Mouse (Mus musculus) neutrophil, adult 5-6 weeks (primary cell): ENCODE results near the gene Prelid1. TPM values are rescaled to one million over a fixed set of nuclear protein-coding genes. Genes with fewer than 3 reads are reported as not detected.

Experiments used
- ATAC-seq: fragments of 151-379, 151-347 bp; 2 replicates; pipeline ENCODE4 v1.8.0; 2017; ENCODE audit warnings: mild to moderate bottlenecking, moderate TSS enrichment; ENCODE audit not compliant: insufficient number of reproducible peaks, poor library complexity, low FRiP score, severe bottlenecking; ENCODE audit errors: extremely low read depth
- total RNA-seq: library from RNA; stranded (forward); fragments of 200-1000 nt; gene quantifications from 2 replicates; pipeline ENCODE4 v1.2.3, GENCODE M21; 2017

Gene Prelid1
- total RNA-seq, result 95.5 and 96.0 TPM in 2 replicates

GRCm38 (mm10) chr13:55319931-55320533, at the start of gene Prelid1:
Prelid1 (plus strand) TSS chr13:55320500.
- ATAC-seq, result no peak

- ATAC-seq, result no peak
These were observed 43.1 kb upstream of the Prelid1 start for GRCm38 (mm10) chr13:55277203-55277602.

DNA sequence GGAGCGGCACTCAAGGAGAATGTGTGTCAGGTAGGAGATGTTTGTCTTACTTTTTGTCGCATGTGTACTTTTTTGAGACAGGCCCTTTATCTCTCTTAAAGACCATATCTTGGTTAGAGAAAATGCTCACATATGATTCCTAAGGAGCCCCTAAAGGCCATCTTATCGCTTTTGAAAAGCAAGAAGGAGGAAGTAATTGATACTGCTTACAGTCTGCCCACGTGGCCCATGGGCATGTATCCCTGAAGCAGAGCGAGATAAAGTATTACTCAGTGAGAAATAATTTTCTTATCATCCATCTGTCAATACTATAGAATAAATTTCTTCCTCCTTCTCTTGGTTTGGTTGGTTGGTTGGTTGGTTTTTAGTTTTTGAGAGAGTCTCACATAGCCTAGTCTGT, 42.7 kb upstream of the Prelid1 start:
- ATAC-seq, result no peak

GRCm38 (mm10) chr13:55288854-55289253, 31.4 kb upstream of the Prelid1 start:
- ATAC-seq, result no peak

DNA sequence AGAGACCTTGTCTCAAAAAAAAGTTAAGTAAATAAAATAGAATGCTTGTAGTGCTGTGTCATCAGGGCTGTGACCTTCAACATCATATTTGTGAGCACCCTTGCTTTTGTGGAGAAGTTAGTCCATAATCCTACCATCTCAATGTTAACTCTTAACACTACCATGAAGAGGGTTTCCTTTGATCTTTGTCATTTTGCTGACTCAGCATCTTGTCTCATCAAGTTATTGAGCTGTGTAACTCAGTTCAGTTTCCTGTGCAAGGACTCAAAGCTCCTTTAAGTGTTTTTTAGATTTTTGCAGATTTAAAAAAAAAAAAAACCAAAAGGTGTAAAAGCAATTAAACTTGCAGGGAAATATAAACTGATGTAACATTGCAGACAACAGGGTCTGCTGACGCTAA, 23.5 kb upstream of the Prelid1 start:
- no peak for ATAC-seq

- no peak for ATAC-seq
These were observed 19.4 kb upstream of the Prelid1 start for GRCm38 (mm10) chr13:55300913-55301312.

GRCm38 (mm10) chr13:55312028-55312630, 8.2 kb upstream of the Prelid1 start:
- ATAC-seq, result no peak

DNA sequence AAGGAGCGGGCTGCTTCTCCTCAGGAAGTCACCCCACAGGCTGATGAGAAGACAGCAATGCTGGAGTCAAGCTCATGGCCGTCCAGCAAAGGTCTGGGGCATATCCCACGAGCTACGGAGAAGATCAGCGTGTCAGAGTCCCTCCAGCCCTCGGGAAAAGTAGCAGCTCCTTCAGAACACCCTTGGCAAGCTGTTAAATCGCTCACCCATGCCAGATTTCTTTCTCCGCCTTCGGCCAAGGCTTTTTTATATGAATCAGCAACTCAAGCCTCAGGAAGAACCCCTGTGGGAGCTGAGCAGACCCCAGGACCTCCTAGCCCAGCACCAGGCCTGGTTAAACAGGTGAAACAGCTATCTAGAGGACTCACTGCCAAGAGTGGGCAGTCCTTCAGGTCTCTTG, 7.2 kb upstream of the Prelid1 start:
- ATAC-seq, result no peak

GRCm38 (mm10) chr13:55314891-55315412, 5.3 kb upstream of the Prelid1 start:
- ATAC-seq, result no peak

GRCm38 (mm10) chr13:55318351-55318750, 1.9 kb upstream of the Prelid1 start:
- no peak for ATAC-seq

DNA sequence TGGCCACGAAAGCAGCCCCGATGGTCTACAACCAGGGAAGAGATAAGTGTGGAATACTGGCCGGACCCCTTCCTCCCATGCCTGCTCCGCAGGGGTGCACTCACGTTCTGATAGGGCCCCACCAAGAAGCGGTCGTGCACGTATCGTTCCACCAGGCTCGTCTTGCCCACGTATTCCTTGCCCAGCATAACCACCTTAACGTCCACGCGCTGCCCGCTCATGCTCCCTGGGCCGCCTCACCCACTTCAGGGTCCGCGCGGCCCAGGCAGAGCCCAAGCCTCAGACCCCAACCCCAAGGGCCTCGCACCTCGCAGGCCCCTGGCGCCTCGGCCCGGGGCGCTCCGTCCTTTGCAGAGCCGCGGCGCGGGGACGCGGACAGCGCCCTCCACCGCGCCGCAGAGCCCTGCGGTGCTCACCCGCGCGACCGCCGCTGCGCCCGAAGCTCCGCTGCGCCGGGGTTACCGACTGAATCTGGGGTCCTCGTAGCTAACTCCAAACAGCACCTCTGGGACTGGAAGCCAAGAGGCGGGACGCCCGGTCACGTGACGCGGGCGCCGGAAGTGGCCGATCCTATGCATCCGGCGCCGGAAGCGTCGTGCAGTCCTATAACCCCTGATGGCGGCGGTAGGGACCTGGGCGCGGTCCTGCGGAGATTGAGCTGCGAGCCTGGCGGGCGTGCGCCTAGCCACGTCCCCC, 1.3 kb downstream of the Prelid1 start, which contains the start of gene Rab24:
Gene Rab24, minus strand, starts transcription at position 513 of the 696 bp plus-strand sequence.
- ATAC-seq, result peak; percentile 67

- no peak for ATAC-seq
These were observed 2.0 kb downstream of the Prelid1 start for GRCm38 (mm10) chr13:55322130-55322825.

GRCm38 (mm10) chr13:55325596-55325995, 5.3 kb downstream of the Prelid1 start:
- no peak for ATAC-seq

DNA sequence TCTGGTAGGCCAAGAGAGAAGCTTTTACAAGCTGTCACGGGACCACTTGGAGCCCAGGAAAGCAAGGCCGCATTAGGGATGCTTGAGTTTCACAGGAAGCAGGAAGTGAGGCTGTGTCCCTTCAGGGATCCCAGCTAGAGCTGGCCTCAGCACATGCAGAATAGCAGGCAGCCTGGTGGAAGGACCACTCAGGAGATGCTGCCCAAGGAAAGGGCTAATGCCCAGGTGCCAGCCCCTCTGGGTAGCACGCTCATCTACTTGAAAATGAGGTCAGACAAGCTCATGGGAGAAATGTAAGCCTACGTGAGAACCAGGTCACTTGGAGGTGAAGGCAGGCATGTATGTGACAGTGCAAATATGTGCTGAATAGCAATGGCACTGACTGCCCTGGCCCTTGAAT, 6.9 kb downstream of the Prelid1 start:
- ATAC-seq, result no peak

DNA sequence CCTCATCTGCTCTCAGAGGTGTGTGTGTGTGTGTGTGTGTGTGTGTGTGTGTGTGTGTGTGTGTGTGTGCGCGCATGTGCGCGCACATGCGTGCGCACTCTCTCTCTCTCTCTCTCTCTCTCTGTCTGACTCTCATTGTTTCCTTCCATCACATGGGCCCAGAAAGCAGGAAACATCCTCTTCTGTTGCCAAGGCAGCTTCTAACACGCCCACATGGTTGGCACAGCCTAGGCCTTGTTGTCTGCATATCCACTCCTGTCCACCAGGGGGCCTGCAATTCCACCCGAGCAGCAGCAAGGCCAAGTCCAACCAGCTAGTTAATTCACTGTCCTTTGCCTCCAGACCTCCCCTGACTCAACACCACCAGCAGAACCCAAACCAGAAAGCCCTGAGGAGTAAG, 7.3 kb downstream of the Prelid1 start:
- ATAC-seq, result peak; percentile 80

GRCm38 (mm10) chr13:55328171-55328570, 7.9 kb downstream of the Prelid1 start:
- ATAC-seq, result no peak

DNA sequence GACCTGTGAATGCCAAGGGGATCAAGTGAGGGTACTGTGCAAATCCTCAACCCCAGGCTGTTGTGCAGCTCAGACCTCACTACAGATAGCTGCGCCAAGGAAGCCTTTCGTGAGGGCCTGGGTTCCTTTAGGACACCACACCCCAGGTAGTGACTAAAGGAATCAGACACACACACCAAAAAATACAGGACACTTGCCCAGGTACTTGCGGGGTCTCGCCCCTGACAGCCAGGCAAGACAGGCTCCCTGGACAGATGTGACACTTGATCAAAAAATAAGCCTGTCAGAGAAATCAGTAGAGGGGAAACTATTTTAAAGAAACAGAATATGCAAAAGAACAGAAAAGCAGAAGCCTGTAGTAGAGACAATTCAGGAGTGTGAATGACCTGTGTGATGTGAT, 8.3 kb downstream of the Prelid1 start:
- no peak for ATAC-seq

GRCm38 (mm10) chr13:55329109-55329682, 8.9 kb downstream of the Prelid1 start:
- ATAC-seq, result no peak
